ENCODE assay signal across 8 mouse cellular contexts in the genomic region with DNA sequence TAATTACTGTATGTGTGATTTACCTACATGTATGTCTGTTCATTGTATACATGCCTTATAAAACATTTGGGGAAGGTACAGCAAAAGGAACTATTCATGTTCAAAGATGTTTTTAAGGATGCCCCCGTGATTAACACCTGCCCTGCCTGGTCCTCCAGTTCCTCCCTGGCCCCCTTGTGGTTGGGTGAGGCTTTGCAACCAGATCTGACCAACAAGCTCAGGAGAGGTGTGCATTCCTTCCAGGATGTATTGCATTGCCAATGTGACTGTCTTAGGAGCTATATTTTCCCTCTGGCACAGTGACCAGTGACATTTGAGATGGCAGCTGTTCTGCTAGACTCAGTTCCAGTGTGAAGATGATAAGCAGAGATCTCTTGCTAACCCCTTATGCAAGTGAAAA. TPM values are rescaled to one million over a fixed set of nuclear protein-coding genes. Genes with fewer than 3 reads are reported as not detected.
DNase-seq lines count a peak whose midpoint lies in the region; ATAC-seq and TF ChIP-seq lines count a peak whose summit lies in the region.

No protein-coding gene starts in this region.

- no peak for ATAC-seq in hindbrain, postnatal 0 days
- no peak for ATAC-seq in hindbrain, embryonic 12.5 days (ENCODE audit: low FRiP score)

- no peak overlapping the region for H3K4me3 ChIP-seq in hindbrain, postnatal 0 days (ENCODE audit: low read length)
- H3K4me3 ChIP-seq in hindbrain, embryonic 12.5 days: no peak overlapping the region

- H3K9ac ChIP-seq in hindbrain, postnatal 0 days (replicated peaks; ENCODE audit: low read length): no peak overlapping the region
- no peak overlapping the region for H3K9ac ChIP-seq in hindbrain, embryonic 12.5 days

- H3K4me1 ChIP-seq in hindbrain, postnatal 0 days (ENCODE audit: insufficient read depth, low read length): no peaks in the 10 kb centered on the region
- no peaks in the 10 kb centered on the region for H3K4me1 ChIP-seq in hindbrain, embryonic 12.5 days

- peaks cover 3% of the 10 kb centered on the region; the same call in 1 of the 2 replicates for H3K9me3 ChIP-seq in hindbrain, postnatal 0 days (ENCODE audit: low read length)
- no peaks in the 10 kb centered on the region for H3K9me3 ChIP-seq in hindbrain, embryonic 12.5 days (replicated peaks)

- H3K4me2 ChIP-seq in hindbrain, postnatal 0 days (ENCODE audit: low read depth, low read length): no peak overlapping the region
- no peak overlapping the region for H3K4me2 ChIP-seq in hindbrain, embryonic 12.5 days (replicated peaks)

- intact Hi-C loops in heart, postnatal 14 days (cut with DNase I): loop anchor here (2.0 kb wide), 1 partner anchor 238 kb away; no protein-coding TSS in a partner anchor

- peak; percentile 32 for DNase-seq in hindbrain, postnatal 0 days (ENCODE audit: low spot score)
- DNase-seq in A20 (ENCODE audit: low read depth, low spot score) (peak; percentile 52), ZHBTc4 (ENCODE audit: low read depth, low spot score) (peak; percentile 38)
- peak; percentile 81 to 84 for DNase-seq in cerebellum, postnatal 10 days
- peak; percentile 69 to 80 for DNase-seq in heart, postnatal 14 days
- peak; percentile 60 for DNase-seq in lung, postnatal 25 days (ENCODE audit: low spot score)
- DNase-seq in testis, postnatal 10 days (ENCODE audit: low spot score): peak; percentile 73

- 47% methylated on average over 1 of the region's 1 CpGs for WGBS in hindbrain, postnatal 0 days
- WGBS in hindbrain, embryonic 12.5 days: 32% methylated on average over 1 of the region's 1 CpGs

- no peaks in the 10 kb centered on the region for H3K27me3 ChIP-seq in hindbrain, postnatal 0 days (ENCODE audit: insufficient read depth, low read length)
- H3K27me3 ChIP-seq in hindbrain, embryonic 12.5 days: no peaks in the 10 kb centered on the region

- H3K36me3 ChIP-seq in hindbrain, postnatal 0 days (ENCODE audit: insufficient read depth, low read length): no peaks in the 10 kb centered on the region
- no peaks in the 10 kb centered on the region for H3K36me3 ChIP-seq in hindbrain, embryonic 12.5 days

- TF ChIP-seq CTCF in hindbrain, postnatal 0 days (IDR thresholded peaks at IDR 0.05; ENCODE audit: low read depth): peak; percentile 81

- no peak overlapping the region for H3K27ac ChIP-seq in hindbrain, postnatal 0 days
- H3K27ac ChIP-seq in hindbrain, embryonic 12.5 days: no peak overlapping the region

RNA-seq across cellular contexts. Expression of a gene that starts 16.8 kb away (rescaled TPM):
- total RNA-seq in hindbrain, postnatal 0 days (2014; rRNA removed): 36.5 and 46.2 TPM in 2 replicates
- polyA plus RNA-seq in hindbrain, postnatal 0 days (2015; fragmentation: Nextera tagmentation; extraction: Ambion mirVana): 62.0 and 63.3 TPM in 2 replicates
- polyA plus RNA-seq in hindbrain, embryonic 12.5 days (2016; fragmentation: Nextera tagmentation; extraction: Ambion mirVana): 44.8 and 48.9 TPM in 2 replicates
- total RNA-seq in heart, postnatal 14 days (2021): 10 to 100 TPM; 76.4 to 83.3 TPM

Comparison
In these comparisons a context has a peak if more than half of its experiments do, and no peak if none do; other contexts are left out.
1. DNase-seq: peak in every context shown above with its lines; median percentile 82 in cerebellum, postnatal 10 days; 74 in heart, postnatal 14 days; 73 in testis, postnatal 10 days; 60 in lung, postnatal 25 days; 52 in A20; 38 in ZHBTc4; 32 in hindbrain, postnatal 0 days.